ENCODE assay signal across 1 mouse cellular context in the genomic region with DNA sequence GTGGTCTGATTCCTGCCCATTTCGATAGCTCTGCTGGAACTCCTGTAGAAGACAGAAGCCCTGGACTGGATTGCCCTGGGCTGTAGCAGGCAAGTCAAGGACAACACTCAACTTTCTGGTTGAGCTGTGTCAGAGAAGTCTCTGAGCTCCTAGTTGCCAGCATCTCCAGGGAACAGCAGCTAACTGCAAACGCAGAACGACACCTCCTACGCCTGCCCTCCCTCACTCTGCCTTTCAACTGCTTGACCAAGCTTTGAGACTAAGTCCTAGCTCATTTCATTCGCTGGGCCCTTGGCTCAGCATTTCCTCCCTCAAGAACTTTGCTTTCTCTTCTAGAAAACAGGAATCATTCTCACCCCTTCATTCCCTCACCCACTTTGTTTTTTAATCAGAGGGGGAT.
TF ChIP-seq lines count a peak whose summit lies in the region.

No protein-coding gene starts in this region.

TF ChIP-seq in MEL, 35 proteins besides CTCF, POLR2A, EP300 and RAD21 (continued from another document):
- TF ChIP-seq MEF2A (IDR thresholded peaks at IDR 0.05; ENCODE audit: extremely low read depth, insufficient replicate concordance, low read depth, low read length, poor library complexity, severe bottlenecking) (no peak), GATA1 (IDR thresholded peaks at IDR 0.05; ENCODE audit: low read depth, low read length) (no peak), HCFC1 (IDR thresholded peaks at IDR 0.05; ENCODE audit: low read depth, low read length) (no peak), GABPA (IDR thresholded peaks at IDR 0.05; ENCODE audit: low read depth, low read length) (no peak), SMC3 (IDR thresholded peaks at IDR 0.05; ENCODE audit: low read depth, low read length) (no peak), POLR2AphosphoS5 (IDR thresholded peaks at IDR 0.05; ENCODE audit: borderline replicate concordance, low read depth, low read length) (no peak)
